Mouse (Mus musculus) bone marrow macrophage, adult 2 months (primary cell): ENCODE measurements at regions not wholly inside any gene's neighbourhood (a gene's known extent, or its start where the extent isn't known, plus 50 kb on each side); places are given as distances from the start of the nearest gene placed in this dataset.

Experiments used
- CTCF ChIP-seq: IDR thresholded peaks from 2 replicates; pipeline ENCODE4 v1.5.1; 2012; ENCODE audit warnings: low read depth, mild to moderate bottlenecking, low read length, moderate library complexity
- POLR2A ChIP-seq: IDR thresholded peaks from 2 replicates; pipeline ENCODE4 v1.6.1; 2012; ENCODE audit warnings: mild to moderate bottlenecking, low read depth, low read length, borderline replicate concordance

DNA sequence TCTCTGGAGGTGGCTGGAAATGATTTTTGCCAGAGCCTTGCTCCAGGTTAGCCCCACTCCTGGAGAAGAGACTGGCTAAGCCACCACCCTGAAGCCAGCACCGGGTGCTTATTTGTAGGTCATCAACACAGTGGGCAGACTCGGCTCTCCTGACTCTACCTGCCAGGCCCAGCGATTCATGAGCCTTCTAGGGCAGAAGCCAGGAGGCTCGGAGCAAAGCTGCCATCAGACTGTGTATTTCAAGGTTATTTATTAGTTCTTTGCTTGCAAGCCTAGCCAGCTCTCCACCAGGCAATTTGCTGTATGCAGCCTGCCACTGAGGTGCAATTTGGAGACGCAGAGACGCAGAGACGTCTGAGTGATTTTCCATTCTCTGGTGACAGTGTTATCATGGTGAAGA is 255.4 kb downstream of the Abcc12 start:
- TF ChIP-seq CTCF (no peak), POLR2A (no peak)
